ENCODE assay signal across 19 mouse cellular contexts in the genomic region with DNA sequence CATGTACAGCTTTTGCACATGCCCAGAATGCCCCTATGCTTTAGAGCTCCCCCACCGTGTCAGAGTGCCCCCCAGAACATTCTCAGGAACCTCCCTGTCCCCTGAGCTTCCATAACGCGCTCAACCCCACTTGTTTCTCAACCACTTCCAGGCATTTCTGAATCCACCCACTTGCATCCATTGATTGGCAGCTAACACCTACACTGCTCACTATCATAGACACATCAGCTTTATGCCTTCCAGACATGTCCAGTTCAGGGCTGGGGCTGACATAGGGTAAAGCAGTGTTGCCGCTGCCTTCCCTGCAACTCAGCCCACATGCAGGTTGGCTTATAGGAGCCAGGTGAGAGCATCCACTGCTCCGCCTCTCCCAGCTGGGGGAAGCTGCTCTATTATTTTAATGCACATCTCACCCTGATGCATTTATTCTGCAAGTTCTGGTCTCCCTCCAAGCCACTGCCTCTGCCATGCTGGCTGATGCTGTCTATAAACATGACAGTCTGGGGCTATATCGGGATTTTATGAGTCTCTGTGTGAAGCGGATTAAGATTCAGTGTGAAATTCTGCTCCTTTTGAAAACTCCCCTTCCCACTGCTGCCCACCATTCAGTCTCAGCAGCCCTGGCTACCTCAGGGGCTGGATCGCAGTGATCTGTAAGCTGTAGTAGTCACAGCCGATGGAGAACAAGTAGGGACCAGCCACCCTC. TPM values are rescaled to one million over a fixed set of nuclear protein-coding genes. Genes with fewer than 3 reads are reported as not detected.
DNase-seq lines count a peak whose midpoint lies in the region; ATAC-seq and TF ChIP-seq lines count a peak whose summit lies in the region.
"Had no signal": no experiment of that assay in that cellular context is flagged by ENCODE, and none has a peak within 500 bp of the region (broad histone marks: within the 10 kb centered on the region; RNA-seq: fewer than 3 reads in every experiment).

No protein-coding gene starts in this region.

- intact Hi-C loops in left cerebral cortex, postnatal 4 days (cut with DNase I), result no loop called here
- intact Hi-C loops in left cerebral cortex, adult 2 months (cut with DNase I), result loop anchor here (1.0 to 2.0 kb wide), 2 partner anchors 37 to 140 kb away; no protein-coding TSS in a partner anchor

- DNase-seq in left cerebral cortex, adult 11 months (ENCODE audit: low spot score), result peak; percentile 47
- no peak for DNase-seq in left cerebral cortex, postnatal 4 days
- DNase-seq in frontal cortex, adult 2 months (ENCODE audit: extremely low spot score in 1 of 2, low spot score in 1 of 2), result peak; percentile 80
- peak; percentile 26 to 51 for DNase-seq in left cerebral cortex, adult 2 months (ENCODE audit: extremely low spot score in 1 of 2, low spot score in 2 of 2)
- peak; percentile 65 to 76 for DNase-seq in right cerebral cortex, postnatal 10 days (ENCODE audit: low spot score in 2 of 2)
- no peak for DNase-seq in cerebellum, adult 11 months
- DNase-seq in kidney, postnatal 36 days, result no peak
- no peak for DNase-seq in midbrain, postnatal 0 days (ENCODE audit: low spot score)
- DNase-seq: adrenal gland, postnatal 36 days; cerebellum, adult 9-11 months; gastrocnemius, postnatal 25 days; heart, postnatal 14 days; liver, embryonic 13.5 days had no signal

- H3K4me1 ChIP-seq in midbrain, postnatal 0 days (ENCODE audit: insufficient read depth, low read length), result peaks cover 8% of the 10 kb centered on the region; the same call in 1 of the 2 replicates
- H3K4me1 ChIP-seq: liver, embryonic 13.5 days; lung, embryonic 15.5 days had no signal

- 61% methylated on average over 9 of the region's 9 CpGs for WGBS in midbrain, postnatal 0 days

- no peak overlapping the region for H3K4me2 ChIP-seq in midbrain, postnatal 0 days (ENCODE audit: low read depth, low read length, poor library complexity, severe bottlenecking)
- H3K4me2 ChIP-seq: embryonic facial prominence, embryonic 13.5 days; heart, embryonic 11.5 days; hindbrain, embryonic 14.5 days; liver, embryonic 13.5 days; lung, embryonic 15.5 days; midbrain, embryonic 15.5 days had no signal

- H3K27ac ChIP-seq in left cerebral cortex, adult 2 months, result peak overlapping the region; percentile 53; the same call in 1 of the 2 replicates
- H3K27ac ChIP-seq in midbrain, postnatal 0 days (ENCODE audit: low read depth, low read length), result no peak overlapping the region
- H3K27ac ChIP-seq: embryonic facial prominence, embryonic 13.5 days; hindbrain, embryonic 14.5 days; liver, embryonic 13.5 days; lung, embryonic 15.5 days; midbrain, embryonic 15.5 days had no signal

- no peak for ATAC-seq in midbrain, postnatal 0 days (ENCODE audit: low FRiP score)
- ATAC-seq: intestine, postnatal 0 days; midbrain, embryonic 15.5 days had no signal

- no peak for TF ChIP-seq CTCF in left cerebral cortex, adult 2 months (IDR thresholded peaks at IDR 0.05)
- no peak for TF ChIP-seq CTCF in midbrain, postnatal 0 days (IDR thresholded peaks at IDR 0.05)

- H3K9ac ChIP-seq in midbrain, postnatal 0 days (replicated peaks; ENCODE audit: low read length, poor library complexity, severe bottlenecking), result no peak overlapping the region
- H3K9ac ChIP-seq: embryonic facial prominence, embryonic 13.5 days; hindbrain, embryonic 14.5 days; liver, embryonic 13.5 days; lung, embryonic 15.5 days; midbrain, embryonic 15.5 days had no signal

- H3K27me3 ChIP-seq in midbrain, postnatal 0 days (ENCODE audit: insufficient read depth, low read length), result no peaks in the 10 kb centered on the region
- H3K27me3 ChIP-seq: embryonic facial prominence, embryonic 13.5 days; lung, embryonic 15.5 days; midbrain, embryonic 15.5 days had no signal

- H3K9me3 ChIP-seq in midbrain, postnatal 0 days (ENCODE audit: low read length), result no peaks in the 10 kb centered on the region
- H3K9me3 ChIP-seq: embryonic facial prominence, embryonic 13.5 days; liver, embryonic 13.5 days; lung, embryonic 15.5 days; midbrain, embryonic 15.5 days had no signal

- no peaks in the 10 kb centered on the region for H3K36me3 ChIP-seq in midbrain, postnatal 0 days (ENCODE audit: insufficient read depth, low read length)
- H3K36me3 ChIP-seq: embryonic facial prominence, embryonic 13.5 days; liver, embryonic 13.5 days; lung, embryonic 15.5 days; midbrain, embryonic 15.5 days had no signal

- no peak overlapping the region for H3K4me3 ChIP-seq in left cerebral cortex, adult 2 months
- no peak overlapping the region for H3K4me3 ChIP-seq in midbrain, postnatal 0 days (ENCODE audit: low read depth, low read length)
- H3K4me3 ChIP-seq: embryonic facial prominence, embryonic 13.5 days; liver, embryonic 13.5 days; lung, embryonic 15.5 days; midbrain, embryonic 15.5 days had no signal

RNA-seq across cellular contexts. Expression of a gene that starts 54.6 kb away (rescaled TPM):
- 1 to 10 TPM; 7.3 to 8.1 TPM for total RNA-seq in left cerebral cortex, postnatal 4 days (2021)
- 2.2 and 2.5 TPM in 2 replicates for polyA plus RNA-seq in frontal cortex, adult 2 months (2012; rRNA removed)
- total RNA-seq in left cerebral cortex, adult 2 months (2021), result 1 to 10 TPM; 3.7 to 3.9 TPM
- 2.4 and 3.1 TPM in 2 replicates for total RNA-seq in midbrain, postnatal 0 days (2014; rRNA removed)
- polyA plus RNA-seq in midbrain, postnatal 0 days (2015; fragmentation: Nextera tagmentation; extraction: Ambion mirVana), result 3.1 and 3.8 TPM in 2 replicates
- polyA plus RNA-seq: heart, embryonic 11.5 days had no signal

Comparison
In these comparisons a context has a peak if more than half of its experiments do, and no peak if none do; other contexts are left out.
1. DNase-seq: peak in left cerebral cortex, adult 11 months (single experiment), frontal cortex, adult 2 months (2 of 2), left cerebral cortex, adult 2 months (2 of 2) and right cerebral cortex, postnatal 10 days (2 of 2); none in left cerebral cortex, postnatal 4 days (single experiment), cerebellum, adult 11 months (single experiment), kidney, postnatal 36 days (0 of 2) and midbrain, postnatal 0 days (single experiment).